Mouse (Mus musculus): Measurements from ENCODE around the gene Coro6. TPM values are rescaled to one million over a fixed set of nuclear protein-coding genes. Genes with fewer than 3 reads are reported as not detected.

Gene Coro6
- polyA plus RNA-seq, 1 experiment from 2014 or later: 0.16 TPM

DNA sequence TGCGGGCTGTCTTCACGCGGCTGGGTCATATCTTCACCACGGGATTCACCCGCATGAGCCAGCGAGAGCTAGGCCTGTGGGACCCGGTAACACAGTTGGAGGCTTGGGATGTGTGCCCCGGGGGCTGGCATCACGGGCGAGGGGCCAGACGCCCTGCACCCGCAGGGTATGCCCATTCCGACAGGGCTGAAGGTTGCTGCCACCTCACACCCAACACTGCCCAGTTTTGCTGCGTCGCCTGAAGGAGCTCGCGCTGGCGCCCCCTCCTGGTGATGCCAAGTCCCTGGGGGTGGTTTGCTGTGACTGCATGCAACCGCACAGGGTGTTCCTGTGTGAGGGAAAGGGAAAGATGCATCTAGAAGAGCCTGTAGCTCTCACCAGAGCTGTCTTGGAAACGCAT, 5.6 kb downstream of the Coro6 start:
- Histone ChIP-seq H3K9me3 (no peaks in the 10 kb centered on the region), H3K4me3 (peak overlapping the region; percentile 33), H3K27ac (no peak overlapping the region), H3K36me3 (peaks cover 27% of the 10 kb centered on the region), H3K4me1 (replicated peaks) (peaks cover 28% of the 10 kb centered on the region), H3K27me3 (ENCODE audit: insufficient read depth, poor library complexity, severe bottlenecking) (peaks cover 70% of the 10 kb centered on the region)
- peak; percentile 70 for DNase-seq (ENCODE audit: low spot score)
- WGBS: 15% methylated on average over 20 of the region's 20 CpGs

DNA sequence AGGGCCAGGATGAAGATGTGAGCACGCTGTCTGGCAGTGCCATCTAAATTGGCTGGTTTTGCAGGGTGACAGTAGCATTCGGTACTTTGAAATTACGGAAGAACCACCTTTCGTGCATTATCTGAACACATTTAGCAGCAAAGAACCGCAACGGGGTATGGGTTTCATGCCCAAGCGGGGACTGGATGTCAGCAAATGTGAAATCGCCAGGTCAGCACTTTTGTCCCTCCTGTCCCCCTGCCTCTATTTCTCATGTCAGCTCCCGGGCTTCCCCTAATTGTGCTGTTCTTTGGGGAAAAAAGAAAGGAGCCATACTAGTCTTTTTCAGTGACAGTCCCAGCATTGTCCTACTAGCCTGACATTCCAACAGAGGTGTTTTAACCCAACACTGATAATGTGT, 6.2 kb downstream of the Coro6 start:
- 88% methylated on average over 9 of the region's 9 CpGs for WGBS
- H3K4me3 ChIP-seq: no peak overlapping the region
- H3K4me1 ChIP-seq (replicated peaks): peaks cover 25% of the 10 kb centered on the region
- peaks cover 33% of the 10 kb centered on the region for H3K36me3 ChIP-seq
- DNase-seq (ENCODE audit: low spot score): no peak
- peaks cover 63% of the 10 kb centered on the region for H3K27me3 ChIP-seq (ENCODE audit: insufficient read depth, poor library complexity, severe bottlenecking)
- H3K9me3 ChIP-seq: no peaks in the 10 kb centered on the region
- H3K27ac ChIP-seq: no peak overlapping the region

DNA sequence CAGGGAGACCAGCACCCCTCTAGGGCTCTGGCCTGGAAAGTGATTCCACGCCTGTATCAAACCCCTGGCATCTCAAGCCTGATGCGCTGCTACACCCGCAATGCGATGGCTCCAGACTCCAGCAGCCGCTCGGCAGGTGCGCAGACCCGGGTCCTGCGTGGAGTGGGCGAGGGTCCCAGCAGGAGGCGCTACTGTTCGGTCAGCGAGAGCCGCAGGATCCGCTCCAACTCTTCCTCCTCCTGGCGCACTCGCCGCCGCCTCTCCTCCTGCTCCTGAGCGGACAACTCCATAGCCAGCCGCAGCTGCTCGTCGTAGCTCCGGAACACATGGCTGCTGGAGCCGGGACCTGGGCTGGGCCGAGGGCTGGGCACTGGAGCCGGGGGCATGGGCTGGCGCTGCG, 9.2 kb downstream of the Coro6 start:
- WGBS: 72% methylated on average over 29 of the region's 29 CpGs
- H3K27ac ChIP-seq: 0 out of 2 replicates have a peak overlapping the region, but pooled peaks have one; percentile 10

DNA sequence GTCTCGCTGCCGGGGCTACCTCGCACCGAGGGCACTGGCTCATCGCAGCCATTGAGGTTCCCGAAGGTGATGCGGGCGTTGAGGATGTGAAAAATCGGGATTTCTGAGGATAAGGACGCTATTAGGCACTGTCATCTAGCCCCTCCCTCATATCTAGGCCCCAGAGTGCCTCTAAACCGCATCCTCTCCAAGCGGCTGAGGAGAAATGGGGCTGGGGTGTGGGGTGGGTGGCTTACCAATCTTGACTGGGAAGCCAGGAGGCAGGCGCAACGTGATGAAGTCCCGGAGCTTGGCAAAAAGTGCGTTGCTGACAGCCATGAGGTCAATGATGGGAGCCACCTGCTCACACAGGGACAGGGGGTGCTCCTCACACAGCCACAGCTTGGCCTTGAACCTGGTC, 10.6 kb downstream of the Coro6 start:
- peaks cover 68% of the 10 kb centered on the region for H3K36me3 ChIP-seq
- peaks cover 20% of the 10 kb centered on the region for H3K27me3 ChIP-seq (ENCODE audit: insufficient read depth, poor library complexity, severe bottlenecking)
- peaks cover 4% of the 10 kb centered on the region for H3K4me1 ChIP-seq (replicated peaks)
- no peak overlapping the region for H3K27ac ChIP-seq
- no peak for DNase-seq (ENCODE audit: low spot score)
- H3K9me3 ChIP-seq: no peaks in the 10 kb centered on the region
- WGBS: 93% methylated on average over 16 of the region's 16 CpGs
- H3K4me3 ChIP-seq: no peak overlapping the region

More for the DNA sequence above, 9.2 kb downstream of the Coro6 start:
- Histone ChIP-seq H3K4me1 (replicated peaks) (peaks cover 15% of the 10 kb centered on the region), H3K36me3 (peaks cover 58% of the 10 kb centered on the region), H3K27me3 (ENCODE audit: insufficient read depth, poor library complexity, severe bottlenecking) (peaks cover 33% of the 10 kb centered on the region), H3K9me3 (no peaks in the 10 kb centered on the region), H3K4me3 (no peak overlapping the region)
- no peak for DNase-seq (ENCODE audit: low spot score)

DNA sequence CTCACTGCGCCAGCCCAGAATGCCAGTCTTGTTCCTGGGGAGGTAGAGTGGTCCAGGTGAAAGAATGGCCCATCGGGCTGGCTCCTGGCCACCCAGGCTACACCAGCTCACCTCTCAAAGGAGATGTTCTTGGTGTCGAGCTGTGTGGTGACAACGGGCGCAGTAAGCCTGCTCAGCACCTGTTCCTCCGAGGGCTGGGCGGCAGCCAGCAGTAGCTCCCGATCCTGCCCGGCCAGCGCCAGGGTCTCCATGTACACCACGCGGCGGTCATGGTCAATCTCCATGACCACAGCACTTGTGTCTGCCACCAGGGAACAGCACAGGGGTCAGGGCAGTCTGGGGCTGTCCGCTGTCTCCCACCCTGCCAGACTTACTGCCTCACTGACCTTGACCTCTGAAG, 14.0 kb downstream of the Coro6 start:
- 92% methylated on average over 14 of the region's 14 CpGs for WGBS
- Histone ChIP-seq H3K36me3 (peaks cover 57% of the 10 kb centered on the region), H3K4me3 (no peak overlapping the region), H3K4me1 (replicated peaks) (no peaks in the 10 kb centered on the region), H3K27me3 (ENCODE audit: insufficient read depth, poor library complexity, severe bottlenecking) (no peaks in the 10 kb centered on the region), H3K27ac (no peak overlapping the region), H3K9me3 (no peaks in the 10 kb centered on the region)
- DNase-seq (ENCODE audit: low spot score): no peak

DNA sequence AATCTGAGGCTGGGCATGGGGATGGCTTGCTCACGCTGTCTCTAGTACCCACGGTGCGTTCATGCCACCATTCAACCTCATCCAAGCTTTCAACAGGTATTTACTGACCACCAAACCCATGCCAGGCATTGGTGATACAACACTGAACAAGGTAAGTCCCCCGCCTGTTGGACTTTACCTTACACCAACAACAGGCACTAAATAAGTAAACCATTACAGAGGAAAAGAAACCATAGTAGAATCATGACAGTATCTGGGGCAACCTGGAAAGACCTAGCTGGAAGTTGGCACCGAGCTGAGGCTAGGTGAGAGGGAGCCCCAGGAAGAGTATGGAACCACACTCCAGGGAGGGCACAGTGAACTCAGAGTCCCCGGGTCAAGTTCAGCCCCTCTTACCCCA, 14.7 kb downstream of the Coro6 start:
- H3K36me3 ChIP-seq: peaks cover 55% of the 10 kb centered on the region
- no peak overlapping the region for H3K4me3 ChIP-seq
- WGBS: 91% methylated on average over 6 of the region's 6 CpGs
- H3K27me3 ChIP-seq (ENCODE audit: insufficient read depth, poor library complexity, severe bottlenecking): no peaks in the 10 kb centered on the region
- H3K9me3 ChIP-seq: no peaks in the 10 kb centered on the region
- H3K4me1 ChIP-seq (replicated peaks): 0 out of 2 replicates have a peak, but pooled peaks cover under 1% of the 10 kb centered on the region
- no peak overlapping the region for H3K27ac ChIP-seq
- no peak for DNase-seq (ENCODE audit: low spot score)

DNA sequence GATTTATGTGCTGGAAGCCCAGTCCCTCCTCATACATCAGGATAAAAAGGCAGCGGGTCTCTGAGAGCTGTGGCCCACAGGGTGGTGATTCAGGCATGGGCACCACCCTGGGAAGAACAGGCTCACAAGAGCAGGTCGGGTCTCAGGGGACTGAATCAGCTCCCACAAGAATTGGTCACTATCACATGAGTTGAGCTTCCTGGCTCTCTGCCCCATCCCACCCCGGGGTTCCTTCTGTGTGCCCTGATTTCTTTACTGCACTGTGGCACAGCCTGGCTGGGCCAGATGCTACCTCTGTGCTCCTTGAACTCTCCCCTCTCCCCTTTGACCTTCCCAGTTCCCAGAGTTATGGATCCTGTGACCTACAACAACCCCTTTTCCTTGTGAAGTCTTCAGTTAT, 20.8 kb downstream of the Coro6 start:
- peaks cover 46% of the 10 kb centered on the region for H3K4me1 ChIP-seq (replicated peaks)
- 0 out of 2 replicates have a peak, but pooled peaks cover 5% of the 10 kb centered on the region for H3K36me3 ChIP-seq
- 0 out of 2 replicates have a peak overlapping the region, but pooled peaks have one; percentile 25 for H3K27ac ChIP-seq
- no peaks in the 10 kb centered on the region for H3K27me3 ChIP-seq (ENCODE audit: insufficient read depth, poor library complexity, severe bottlenecking)
- H3K4me3 ChIP-seq: no peak overlapping the region
- no peaks in the 10 kb centered on the region for H3K9me3 ChIP-seq
- no peak for DNase-seq (ENCODE audit: low spot score)
- 72% methylated on average over 3 of the region's 3 CpGs for WGBS

DNA sequence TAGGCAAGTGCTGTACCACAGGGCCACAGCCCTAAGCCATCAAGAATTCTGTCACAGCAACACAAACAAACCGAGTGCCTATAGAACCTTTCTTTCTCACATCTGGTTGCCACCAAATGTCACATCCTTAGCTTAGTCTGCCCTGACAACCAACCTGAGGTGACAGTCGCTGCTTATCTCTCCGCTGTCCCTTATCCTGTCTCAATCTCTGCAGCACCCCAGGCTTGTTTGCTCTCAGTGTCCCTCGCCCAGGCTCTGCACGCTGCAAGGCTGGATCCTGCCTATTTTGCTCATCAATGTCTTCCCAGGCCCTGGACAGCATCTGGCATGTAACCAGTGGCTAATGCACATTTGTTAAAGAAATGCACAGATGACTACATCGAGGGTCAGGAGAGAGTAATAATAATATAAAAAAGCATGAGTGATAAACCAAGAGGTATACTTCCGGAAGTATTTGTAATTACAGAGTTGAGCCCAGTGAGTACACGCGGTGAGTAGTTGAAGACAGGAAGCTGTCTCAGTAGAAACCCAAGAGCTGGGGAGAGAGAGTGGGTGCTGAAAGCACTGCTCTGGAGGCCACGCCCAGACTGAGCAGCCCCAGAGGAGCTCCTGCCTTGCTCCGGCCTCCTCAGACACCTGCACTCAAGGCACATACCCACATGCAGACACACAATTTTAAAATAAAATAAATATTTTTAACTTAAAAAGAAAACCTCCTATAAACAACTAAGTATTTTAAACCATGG, 21.5 kb downstream of the Coro6 start:
- no peaks in the 10 kb centered on the region for H3K27me3 ChIP-seq (ENCODE audit: insufficient read depth, poor library complexity, severe bottlenecking)
- H3K27ac ChIP-seq: no peak overlapping the region
- DNase-seq (ENCODE audit: low spot score): no peak
- WGBS: 74% methylated on average over 11 of the region's 11 CpGs
- no peaks in the 10 kb centered on the region for H3K9me3 ChIP-seq
- peaks cover 52% of the 10 kb centered on the region for H3K4me1 ChIP-seq (replicated peaks)
- H3K36me3 ChIP-seq: 0 out of 2 replicates have a peak, but pooled peaks cover 5% of the 10 kb centered on the region
- H3K4me3 ChIP-seq: no peak overlapping the region

DNA sequence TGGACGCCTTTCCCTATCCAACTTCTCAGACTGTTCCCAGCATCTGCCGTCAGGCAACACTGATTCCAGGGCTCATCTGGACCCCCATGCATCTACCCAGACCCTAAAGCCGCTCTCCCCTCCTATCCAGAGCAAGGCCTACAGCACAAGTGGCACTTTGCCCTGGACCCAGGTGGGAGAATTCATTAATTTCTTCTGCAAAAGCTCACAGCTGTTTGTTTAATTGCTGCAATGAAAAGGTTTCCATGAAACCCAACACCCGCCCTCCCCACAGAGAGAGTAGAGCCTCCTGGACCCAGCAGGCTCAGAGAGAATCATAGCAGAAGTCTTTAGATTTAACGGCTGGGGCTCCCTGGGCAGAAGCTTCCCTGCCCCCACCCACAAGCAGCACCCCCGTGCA, 23.0 kb downstream of the Coro6 start:
- H3K36me3 ChIP-seq: 0 out of 2 replicates have a peak, but pooled peaks cover 5% of the 10 kb centered on the region
- peak overlapping the region; percentile 12; the same call in 1 of the 2 replicates for H3K27ac ChIP-seq
- no peaks in the 10 kb centered on the region for H3K27me3 ChIP-seq (ENCODE audit: insufficient read depth, poor library complexity, severe bottlenecking)
- WGBS: 65% methylated on average over 6 of the region's 6 CpGs
- no peak for DNase-seq (ENCODE audit: low spot score)
- no peak overlapping the region for H3K4me3 ChIP-seq
- no peaks in the 10 kb centered on the region for H3K9me3 ChIP-seq
- peaks cover 64% of the 10 kb centered on the region for H3K4me1 ChIP-seq (replicated peaks)

DNA sequence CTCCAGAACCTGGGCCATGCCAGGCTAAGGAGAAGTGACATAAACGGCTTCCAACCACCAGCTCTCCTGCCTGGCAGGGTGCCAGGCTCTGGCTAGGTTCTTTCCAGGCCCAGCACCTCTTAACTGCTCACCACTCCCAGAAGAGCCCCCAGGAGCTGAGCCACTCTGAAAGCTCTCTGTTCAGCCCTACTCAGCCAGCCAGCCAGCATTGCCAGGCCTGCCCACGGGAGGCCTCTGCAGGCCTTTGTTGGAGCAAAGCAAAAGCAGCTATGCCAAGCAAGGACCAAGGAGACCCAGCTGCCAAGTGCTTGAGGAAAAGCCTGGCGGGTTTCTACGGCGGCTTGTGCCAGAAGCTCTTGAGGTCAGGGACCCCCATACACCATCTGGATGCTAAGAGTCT, 24.6 kb downstream of the Coro6 start:
- 70% methylated on average over 5 of the region's 5 CpGs for WGBS
- Histone ChIP-seq H3K36me3 (no peaks in the 10 kb centered on the region), H3K27me3 (ENCODE audit: insufficient read depth, poor library complexity, severe bottlenecking) (no peaks in the 10 kb centered on the region), H3K9me3 (no peaks in the 10 kb centered on the region), H3K4me3 (peak overlapping the region; percentile 20; the same call in 1 of the 2 replicates), H3K27ac (peak overlapping the region; percentile 62; the same call in 1 of the 2 replicates), H3K4me1 (replicated peaks) (peaks cover 79% of the 10 kb centered on the region)
- DNase-seq (ENCODE audit: low spot score): no peak

DNA sequence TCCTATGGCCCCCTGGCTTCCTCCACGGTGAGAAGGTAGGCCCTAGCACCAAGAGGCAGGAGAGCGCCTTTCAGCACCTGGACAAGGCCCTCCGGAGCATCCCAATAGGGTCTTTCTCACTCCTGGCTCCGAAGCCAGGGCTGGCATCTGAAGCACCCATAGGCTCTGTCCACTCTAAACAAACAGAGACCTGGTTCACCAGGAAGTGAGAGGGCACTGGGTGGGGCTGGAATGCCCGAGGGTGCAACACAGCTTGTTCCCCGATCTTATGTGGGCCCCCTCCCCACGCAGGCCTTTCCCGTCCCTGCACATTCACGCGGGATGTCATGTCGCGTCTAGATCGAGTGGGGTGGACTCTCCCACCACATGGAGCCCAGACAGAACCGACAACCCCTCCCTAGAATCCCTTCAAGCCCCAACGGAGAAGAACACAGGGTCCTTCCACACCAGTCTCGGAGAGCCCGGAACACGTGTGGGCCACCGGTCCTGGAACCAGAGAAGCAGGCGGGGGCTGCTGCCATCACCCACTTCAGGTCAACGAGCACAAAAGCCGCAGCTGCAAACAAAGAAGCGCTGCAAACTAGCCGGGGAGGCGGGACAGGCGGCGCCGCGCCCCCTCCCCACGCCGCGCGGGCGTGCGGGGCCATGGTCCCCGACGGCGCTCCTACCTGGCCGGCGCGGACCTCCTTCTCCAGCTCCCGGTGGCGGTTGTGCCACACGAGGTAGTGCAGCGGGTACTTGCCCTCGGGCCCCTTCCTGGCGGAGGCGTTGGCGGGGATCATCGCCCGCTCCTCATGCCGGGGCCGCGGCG, 26.8 kb downstream of the Coro6 start:
- Histone ChIP-seq H3K9me3 (no peaks in the 10 kb centered on the region), H3K4me1 (replicated peaks) (peaks cover 84% of the 10 kb centered on the region), H3K27me3 (ENCODE audit: insufficient read depth, poor library complexity, severe bottlenecking) (no peaks in the 10 kb centered on the region), H3K27ac (peak overlapping the region; percentile 95), H3K4me3 (peak overlapping the region; percentile 91), H3K36me3 (no peaks in the 10 kb centered on the region)
- 3% methylated on average over 55 of the region's 55 CpGs for WGBS
- DNase-seq (ENCODE audit: low spot score): peak; percentile 44

DNA sequence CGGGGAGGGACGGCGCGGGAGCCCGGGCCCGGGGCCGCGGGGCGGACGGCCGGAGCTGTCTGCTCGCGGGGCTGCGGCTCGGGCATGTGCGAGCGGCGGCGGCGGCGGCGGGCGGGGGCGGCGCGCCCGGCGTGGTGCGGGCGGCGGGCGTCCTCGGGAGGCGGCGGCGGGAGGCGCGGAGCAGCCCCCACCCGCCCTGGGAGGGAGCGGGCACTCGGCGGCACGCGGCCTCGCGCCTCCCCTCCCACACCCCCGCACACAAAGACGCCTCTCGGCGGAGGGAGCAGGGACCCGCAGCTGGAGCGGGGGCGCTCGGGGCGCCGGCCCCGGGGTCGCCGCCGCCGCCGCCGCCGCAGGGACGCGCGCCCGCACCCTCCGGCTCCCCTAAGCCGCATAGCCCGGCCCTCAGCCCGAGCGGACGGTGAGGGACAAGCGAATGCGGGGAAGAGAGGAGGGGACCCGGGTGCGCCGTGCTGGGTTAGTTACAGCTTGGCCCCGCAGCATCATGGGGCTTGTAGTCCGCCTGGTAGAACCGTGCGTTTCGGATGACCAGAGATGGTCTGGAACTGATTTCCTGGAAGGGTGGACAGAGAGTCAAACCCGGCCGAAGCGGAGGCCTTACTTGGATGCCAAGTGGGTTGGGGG, 27.5 kb downstream of the Coro6 start, which contains the start of gene Ankrd13b:
Gene Ankrd13b, minus strand, starts transcription at position 88 of the 645 bp plus-strand sequence.
- Histone ChIP-seq H3K4me1 (replicated peaks) (peaks cover 91% of the 10 kb centered on the region), H3K36me3 (no peaks in the 10 kb centered on the region), H3K9me3 (no peaks in the 10 kb centered on the region), H3K4me3 (peak within 1 kb of the TSS; percentile 91), H3K27me3 (ENCODE audit: insufficient read depth, poor library complexity, severe bottlenecking) (no peaks in the 10 kb centered on the region), H3K27ac (peak within 1 kb of the TSS; percentile 97)
- DNase-seq (ENCODE audit: low spot score): peak; percentile 84
- 4% methylated on average over 86 of the region's 87 CpGs for WGBS

Data from hindbrain, embryonic 10.5 days (tissue).